Mouse (Mus musculus) midbrain, embryonic 10.5 days (tissue): ENCODE data around the gene Slc26a1. TPM values are rescaled to one million over a fixed set of nuclear protein-coding genes. Genes with fewer than 3 reads are reported as not detected.
A peak's percentile ranks its signal among the peaks of the same experiment; 100 is the strongest.

Experiments
- DNase-seq: peaks from one replicate; pipeline ENCODE4 v3.0.0-alpha.2; 2017; ENCODE audit warnings: low spot score
- H3K27ac ChIP-seq: fragments of 300-500 bp; sonication (generic); replicated peaks from 2 replicates; pipeline ENCODE4 v1.5.1; 2016; ENCODE audit warnings: mild to moderate bottlenecking
- H3K27me3 ChIP-seq: fragments of 300-500 bp; sonication (generic); 2 replicates; pipeline ENCODE4 v1.6.1; 2016; ENCODE audit warnings: low read depth, mild to moderate bottlenecking; ENCODE audit not compliant: poor library complexity, severe bottlenecking
- H3K36me3 ChIP-seq: fragments of 300-500 bp; sonication (generic); 2 replicates; pipeline ENCODE4 v1.6.1; 2016; ENCODE audit warnings: mild to moderate bottlenecking, moderate library complexity
- H3K4me1 ChIP-seq: fragments of 300-500 bp; sonication (generic); 2 replicates; pipeline ENCODE4 v1.6.1; 2016
- H3K4me3 ChIP-seq: fragments of 300-500 bp; sonication (generic); 2 replicates; pipeline ENCODE4 v1.5.1; 2016; ENCODE audit warnings: mild to moderate bottlenecking, moderate library complexity
- H3K9me3 ChIP-seq: fragments of 300-500 bp; sonication (generic); replicated peaks from 2 replicates; pipeline ENCODE4 v1.6.1; 2016; ENCODE audit warnings: mild to moderate bottlenecking
- WGBS: fragments of 180-500 bp; shearing (Covaris S2); methylation state at CpG from one replicate; pipeline ENCODE4 v1.1.7; 2016; 5-methylcytosine and 5-hydroxymethylcytosine counted together
- polyA plus RNA-seq: library from polyadenylated mRNA; unstranded; fragments of >200 nt; fragmentation: Nextera tagmentation; extraction: Ambion mirVana; gene quantifications from 2 replicates; pipeline ENCODE4 v1.2.1, GENCODE M21; 2016

Gene Slc26a1
- polyA plus RNA-seq, 1 experiment from 2014 or later, result 0.56 TPM

DNA sequence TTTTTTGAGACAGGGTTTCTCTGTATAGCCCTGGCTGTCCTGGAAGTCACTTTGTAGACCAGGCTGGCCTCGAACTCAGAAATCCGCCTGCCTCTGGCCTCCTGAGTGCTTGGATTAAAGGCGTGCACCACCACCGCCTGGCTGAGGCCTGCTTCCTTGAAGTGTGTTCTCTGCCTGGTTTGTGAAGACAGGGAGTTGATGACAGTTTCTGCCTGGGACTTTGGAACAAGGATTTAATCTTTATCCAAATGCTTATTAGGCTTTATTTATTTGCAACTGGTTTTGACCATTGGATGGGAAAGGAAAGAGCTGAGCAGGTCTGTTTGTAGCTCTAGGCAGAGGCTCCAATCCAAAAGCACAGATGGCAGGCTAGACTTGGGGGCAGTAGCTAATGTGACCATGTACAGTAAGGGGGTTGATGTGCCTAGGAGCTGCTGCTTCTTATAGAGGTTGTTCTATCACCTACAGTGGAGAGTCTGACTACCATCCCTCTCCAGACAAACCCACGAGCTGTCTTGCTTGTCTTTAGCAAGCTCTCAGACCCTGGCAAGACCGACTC lies 3.0 kb upstream of the Slc26a1 start:
- WGBS, result 83% methylated on average over 6 of the region's 6 CpGs
- H3K4me3 ChIP-seq, result no peak overlapping the region
- H3K27ac ChIP-seq, result no peak overlapping the region
- H3K27me3 ChIP-seq, result no peaks in the 10 kb centered on the region
- DNase-seq, result no peak
- H3K4me1 ChIP-seq, result peaks cover 19% of the 10 kb centered on the region
- H3K36me3 ChIP-seq, result peaks cover 3% of the 10 kb centered on the region; the same call in 1 of the 2 replicates
- no peaks in the 10 kb centered on the region for H3K9me3 ChIP-seq

DNA sequence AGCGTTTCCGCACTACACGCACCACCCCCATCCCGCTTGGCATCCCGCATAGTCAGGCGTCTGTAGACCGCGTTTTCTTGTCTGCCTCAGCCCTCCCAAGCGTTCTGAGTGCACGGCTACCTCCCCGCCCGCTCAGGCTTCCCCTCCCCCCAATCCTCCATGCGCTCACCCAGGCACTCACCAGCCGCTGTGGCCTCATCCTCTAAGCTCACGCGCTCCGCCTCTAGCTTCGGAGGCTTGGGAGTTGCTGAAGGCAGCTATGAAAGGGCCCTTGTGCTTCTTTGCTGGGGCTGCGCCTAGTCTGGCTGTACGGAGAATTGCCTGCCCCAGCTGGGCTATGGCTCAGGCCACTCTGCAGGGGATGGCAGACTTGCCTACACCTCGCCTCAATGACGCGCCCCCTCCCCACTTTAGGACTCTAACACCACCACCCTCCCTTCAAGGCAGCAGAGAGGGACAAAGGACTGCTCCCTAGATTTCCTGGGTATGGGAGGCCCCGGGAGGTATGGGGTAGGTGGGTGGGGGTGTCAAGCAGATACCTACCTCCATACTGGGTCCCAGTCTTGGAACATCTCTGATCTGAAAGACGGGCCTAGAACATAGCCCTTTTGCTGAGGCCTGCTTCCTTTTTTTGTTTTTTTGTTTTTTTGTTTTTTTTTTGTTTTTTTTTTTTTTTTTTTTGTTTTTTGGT lies 2.4 kb upstream of the Slc26a1 start:
- 4% methylated on average over 25 of the region's 25 CpGs for WGBS
- DNase-seq, result peak; percentile 78

DNA sequence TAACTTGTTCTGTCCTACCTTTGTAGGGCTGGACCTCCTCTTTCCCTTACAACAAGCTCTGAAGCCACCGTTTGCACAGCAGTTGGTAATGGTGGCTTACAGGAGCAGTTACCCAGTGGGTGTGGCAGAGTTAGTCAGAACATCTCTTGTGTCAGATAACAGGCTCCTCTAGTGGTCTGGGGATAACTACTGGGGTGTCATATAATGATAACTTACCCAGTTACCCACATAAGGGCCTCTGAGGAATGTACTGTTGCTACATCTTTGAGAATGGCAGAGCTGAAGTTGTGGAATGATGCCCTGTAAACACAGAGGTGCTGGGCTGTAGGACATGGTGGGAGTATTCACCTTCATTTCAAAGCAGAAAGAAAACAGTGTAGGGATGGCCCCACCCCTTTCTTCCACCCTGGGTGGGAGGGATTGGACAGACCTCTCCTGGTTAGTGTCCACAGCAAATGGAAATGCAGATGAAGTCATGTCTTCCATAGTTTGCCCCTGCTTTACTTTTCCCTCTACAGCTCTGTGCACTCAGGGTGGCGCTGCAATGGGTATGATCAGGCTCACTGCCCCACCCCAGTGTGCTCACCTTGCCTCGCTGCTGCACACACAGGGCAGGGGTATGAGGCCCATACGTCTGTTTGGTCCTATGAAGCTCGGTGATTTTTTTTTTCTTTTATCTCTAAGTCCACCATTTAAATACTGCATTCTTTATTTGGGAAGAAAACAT lies 1.6 kb upstream of the Slc26a1 start:
- WGBS, result 17% methylated on average over 5 of the region's 5 CpGs
- peak overlapping the region; percentile 54 for H3K4me3 ChIP-seq
- peak overlapping the region; percentile 90 for H3K27ac ChIP-seq
- H3K36me3 ChIP-seq, result peaks cover 17% of the 10 kb centered on the region
- peak; percentile 17 for DNase-seq
- no peaks in the 10 kb centered on the region for H3K27me3 ChIP-seq
- no peaks in the 10 kb centered on the region for H3K9me3 ChIP-seq
- H3K4me1 ChIP-seq, result peaks cover 19% of the 10 kb centered on the region

More for the DNA sequence above, 2.4 kb upstream of the Slc26a1 start:
- Histone ChIP-seq H3K27me3 (no peaks in the 10 kb centered on the region), H3K4me1 (peaks cover 19% of the 10 kb centered on the region), H3K4me3 (peak overlapping the region; percentile 54), H3K27ac (peak overlapping the region; percentile 90), H3K9me3 (no peaks in the 10 kb centered on the region), H3K36me3 (peaks cover 9% of the 10 kb centered on the region)

DNA sequence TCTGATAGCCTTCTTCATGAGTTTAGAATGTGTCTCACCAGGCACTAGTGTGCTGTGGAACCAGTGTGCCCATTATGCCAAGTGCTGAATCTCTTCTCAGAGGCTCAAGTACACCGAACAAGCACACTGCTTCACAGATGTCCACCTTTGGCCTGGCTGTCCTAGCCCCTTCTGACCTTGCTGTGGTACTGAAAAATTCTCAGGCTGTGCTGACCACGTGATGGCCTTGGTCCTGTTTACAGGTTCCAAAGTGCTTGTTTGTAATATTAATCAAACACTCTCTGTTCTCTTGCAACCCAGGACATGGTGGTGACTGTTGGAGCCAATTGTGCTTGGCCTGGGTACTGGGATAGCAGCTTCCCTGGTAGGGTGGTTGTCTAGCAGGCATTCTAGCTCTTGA lies 745 bp downstream of the Slc26a1 start:
- WGBS, result 81% methylated on average over 2 of the region's 2 CpGs
- Histone ChIP-seq H3K36me3 (peaks cover 27% of the 10 kb centered on the region), H3K27me3 (no peaks in the 10 kb centered on the region), H3K4me3 (no peak overlapping the region), H3K27ac (no peak overlapping the region), H3K4me1 (peaks cover 27% of the 10 kb centered on the region), H3K9me3 (no peaks in the 10 kb centered on the region)
- DNase-seq, result no peak

DNA sequence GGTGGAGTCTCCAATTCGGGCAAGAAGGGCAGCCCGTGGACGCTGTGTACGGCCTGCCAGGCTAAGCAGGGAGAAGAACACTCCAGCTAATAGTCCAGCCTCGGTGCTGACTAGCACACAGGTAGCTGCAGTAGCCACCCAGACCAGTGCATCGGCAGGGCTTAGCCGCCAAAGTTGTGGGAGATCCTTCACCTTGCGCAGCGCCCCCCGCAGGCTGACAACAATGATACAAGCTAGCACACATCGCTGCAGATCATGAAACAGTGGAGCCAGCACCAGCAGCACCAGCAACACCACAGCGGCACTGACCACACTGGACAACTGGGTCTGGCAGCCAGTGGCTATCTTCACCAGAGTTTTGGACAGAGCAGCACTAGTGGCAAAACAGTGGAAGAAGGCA lies 3.6 kb downstream of the Slc26a1 start:
- 94% methylated on average over 12 of the region's 12 CpGs for WGBS

DNA sequence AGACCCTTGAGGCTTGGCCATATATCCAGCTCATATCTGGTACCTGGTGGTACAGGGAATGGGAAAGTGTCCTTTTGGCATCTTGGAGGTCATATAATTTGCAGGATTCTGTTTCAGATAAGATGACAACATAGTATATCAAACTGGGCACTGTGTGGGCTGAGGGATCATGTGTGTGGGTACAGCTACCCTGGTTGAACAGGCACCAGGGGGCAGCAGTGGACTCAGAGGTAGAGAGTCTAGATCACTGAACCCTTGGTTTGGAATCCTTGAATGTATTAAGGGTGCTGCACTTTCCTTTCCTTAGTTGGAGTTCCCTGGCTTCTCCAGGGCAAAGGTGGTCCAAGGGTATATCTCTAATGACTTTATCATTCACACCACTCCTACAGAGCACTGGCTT lies 4.6 kb downstream of the Slc26a1 start:
- Histone ChIP-seq H3K27ac (no peak overlapping the region), H3K36me3 (peaks cover 27% of the 10 kb centered on the region), H3K4me3 (no peak overlapping the region), H3K27me3 (no peaks in the 10 kb centered on the region), H3K9me3 (no peaks in the 10 kb centered on the region), H3K4me1 (peaks cover 21% of the 10 kb centered on the region)
- DNase-seq, result no peak

More for the DNA sequence above, 3.6 kb downstream of the Slc26a1 start:
- Histone ChIP-seq H3K4me1 (peaks cover 24% of the 10 kb centered on the region), H3K9me3 (no peaks in the 10 kb centered on the region), H3K4me3 (no peak overlapping the region), H3K27ac (no peak overlapping the region), H3K36me3 (peaks cover 27% of the 10 kb centered on the region), H3K27me3 (no peaks in the 10 kb centered on the region)
- DNase-seq, result no peak

DNA sequence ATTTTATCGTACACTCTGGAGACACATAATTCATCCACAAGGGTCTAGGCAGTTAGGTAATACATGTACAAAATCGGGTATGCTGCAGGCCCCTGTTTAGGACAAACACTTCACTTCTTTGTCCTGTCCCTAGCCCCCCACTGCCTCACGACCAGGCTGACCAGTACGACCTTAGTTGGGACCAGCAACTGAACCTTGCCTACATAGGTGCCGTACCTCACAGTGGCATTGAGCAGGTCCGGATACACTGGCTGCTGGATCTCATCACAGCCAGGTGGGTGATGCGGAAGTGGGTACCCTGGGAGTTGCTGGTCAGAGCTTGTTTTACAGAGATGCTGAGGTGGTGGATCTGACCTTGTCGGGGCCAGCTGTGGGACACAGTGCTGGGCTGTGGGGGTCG lies 5.4 kb downstream of the Slc26a1 start:
- no peaks in the 10 kb centered on the region for H3K9me3 ChIP-seq
- peaks cover 19% of the 10 kb centered on the region for H3K4me1 ChIP-seq
- peak overlapping the region; percentile 66; the same call in 1 of the 2 replicates for H3K4me3 ChIP-seq
- peaks cover 27% of the 10 kb centered on the region for H3K36me3 ChIP-seq
- no peaks in the 10 kb centered on the region for H3K27me3 ChIP-seq
- H3K27ac ChIP-seq, result peak overlapping the region; percentile 94
- WGBS, result 87% methylated on average over 9 of the region's 9 CpGs
- no peak for DNase-seq

DNA sequence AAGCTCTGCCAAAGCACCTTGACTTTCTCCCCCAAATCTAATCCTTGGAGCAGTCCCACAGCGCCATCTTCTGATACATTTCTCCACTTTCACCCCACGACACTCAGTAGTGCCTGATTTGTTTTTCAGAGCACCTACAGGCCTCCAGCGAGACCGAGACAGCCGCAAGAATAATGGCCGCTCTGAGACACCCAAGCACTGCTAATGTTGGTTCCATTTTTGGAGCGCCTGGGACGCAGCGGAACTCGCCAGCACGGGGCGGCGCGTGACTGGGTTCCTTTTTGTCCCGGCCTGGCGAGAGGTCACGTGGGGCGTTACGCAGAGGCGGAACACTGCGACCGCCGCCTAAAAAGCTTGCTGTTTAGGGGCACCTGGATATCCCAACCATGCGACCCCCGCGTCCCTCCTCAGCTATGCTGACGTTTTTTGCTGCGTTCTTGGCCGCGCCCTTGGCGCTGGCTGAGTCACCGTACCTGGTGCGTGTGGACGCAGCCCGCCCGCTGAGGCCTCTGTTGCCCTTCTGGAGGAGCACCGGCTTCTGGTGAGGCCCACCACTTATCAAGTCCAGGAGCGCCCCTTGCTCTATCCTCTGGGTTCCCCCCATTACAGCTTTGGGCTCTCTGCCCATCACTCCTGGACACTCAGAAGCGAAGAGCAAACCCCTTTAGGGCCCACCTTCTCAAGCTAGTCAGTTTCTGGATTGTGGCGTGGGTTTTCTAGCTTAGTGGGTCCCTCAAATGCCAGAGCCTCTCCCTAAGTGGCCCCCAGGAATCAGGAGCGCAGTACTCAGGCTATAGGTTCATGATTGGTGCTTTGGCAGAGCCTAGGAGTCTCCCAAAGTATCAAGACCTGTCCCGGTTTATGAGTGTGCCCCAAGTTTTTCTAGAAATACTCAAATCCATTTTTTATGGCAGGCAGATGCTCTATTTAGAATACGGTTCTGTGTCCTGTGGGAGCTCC lies 6.1 kb downstream of the Slc26a1 start, which contains the start of gene Dgkq:
Gene Dgkq (minus strand): TSS at position 696 of the 960 bp plus-strand sequence.
- peaks cover 19% of the 10 kb centered on the region for H3K4me1 ChIP-seq
- 7% methylated on average over 43 of the region's 43 CpGs for WGBS
- H3K27ac ChIP-seq, result peak within 1 kb of the TSS; percentile 94
- no peaks in the 10 kb centered on the region for H3K27me3 ChIP-seq
- H3K4me3 ChIP-seq, result peak within 1 kb of the TSS; percentile 66
- DNase-seq, result peak; percentile 86
- peaks cover 27% of the 10 kb centered on the region for H3K36me3 ChIP-seq
- H3K9me3 ChIP-seq, result no peaks in the 10 kb centered on the region

DNA sequence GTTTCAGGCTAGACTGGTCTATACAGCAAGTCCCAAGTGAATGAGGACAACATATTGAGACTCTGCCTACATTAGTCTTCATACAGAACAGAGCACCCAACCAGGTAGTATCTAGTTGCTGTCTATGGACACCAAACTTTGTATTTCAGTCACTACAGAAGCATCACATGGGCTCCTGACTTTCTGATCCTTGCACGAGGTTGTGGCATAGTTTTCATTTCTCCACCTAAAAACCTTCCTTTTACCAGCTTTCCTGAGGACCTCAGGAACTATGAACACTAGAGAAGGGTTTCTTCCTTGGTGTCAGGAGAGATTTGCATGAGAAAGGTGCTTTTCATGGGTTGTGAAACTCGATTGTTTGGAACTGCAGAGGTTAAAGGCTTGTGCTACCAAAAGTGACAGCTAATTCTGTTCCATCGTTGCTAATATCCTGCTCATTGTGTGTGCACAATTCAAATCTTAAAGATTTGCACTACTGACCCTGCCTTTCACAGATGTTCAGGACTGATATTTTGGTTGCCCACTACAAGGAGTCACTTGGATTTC lies 6.9 kb downstream of the Slc26a1 start:
- Histone ChIP-seq H3K4me1 (peaks cover 19% of the 10 kb centered on the region), H3K27me3 (no peaks in the 10 kb centered on the region), H3K9me3 (no peaks in the 10 kb centered on the region), H3K36me3 (peaks cover 25% of the 10 kb centered on the region), H3K27ac (peak overlapping the region; percentile 94), H3K4me3 (peak overlapping the region; percentile 66)
- WGBS, result 22% methylated on average over 3 of the region's 3 CpGs
- no peak for DNase-seq

DNA sequence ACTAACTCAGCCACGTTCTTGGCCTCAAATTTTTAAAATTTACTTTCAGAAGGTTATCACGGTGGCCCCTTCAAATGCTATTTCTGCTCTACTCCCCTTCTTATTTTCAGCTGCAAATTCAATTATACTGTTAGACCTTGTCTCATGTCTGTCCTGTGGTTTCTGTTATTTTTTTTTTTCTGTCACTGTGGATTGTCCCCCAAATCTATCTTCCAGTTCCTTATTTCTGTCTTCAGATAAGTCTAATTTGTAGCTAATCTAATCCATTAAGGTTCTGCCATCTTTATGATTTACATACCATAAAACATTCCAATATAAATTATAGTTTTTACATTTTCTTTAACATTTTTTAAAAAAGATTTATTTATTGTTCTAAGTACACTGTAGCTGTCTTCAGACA lies 8.0 kb downstream of the Slc26a1 start:
- no peak for DNase-seq
- Histone ChIP-seq H3K36me3 (peaks cover 14% of the 10 kb centered on the region), H3K27ac (no peak overlapping the region), H3K9me3 (no peaks in the 10 kb centered on the region), H3K27me3 (peaks cover 3% of the 10 kb centered on the region; the same call in 1 of the 2 replicates), H3K4me1 (peaks cover 19% of the 10 kb centered on the region), H3K4me3 (no peak overlapping the region)
- 84% methylated on average over 2 of the region's 2 CpGs for WGBS

DNA sequence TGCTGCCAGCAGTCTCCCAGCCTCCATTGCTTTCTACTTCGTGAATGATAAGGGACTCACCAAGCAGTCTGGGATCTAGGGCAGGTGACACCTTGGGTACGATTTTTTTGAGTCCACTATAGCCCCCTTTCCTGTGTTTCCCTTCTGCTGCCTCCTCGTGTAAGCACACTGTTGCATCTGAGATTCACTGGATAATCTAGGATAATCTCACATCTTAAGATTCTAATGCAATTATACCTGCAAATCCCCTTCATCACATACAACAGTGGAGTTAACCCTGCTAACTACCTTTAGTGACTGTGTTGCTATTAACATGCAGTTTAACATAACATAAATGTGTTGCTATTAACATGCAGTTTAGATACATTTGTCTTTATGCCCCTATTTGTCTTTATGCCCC lies 10.3 kb downstream of the Slc26a1 start:
- Histone ChIP-seq H3K27me3 (peaks cover 3% of the 10 kb centered on the region; the same call in 1 of the 2 replicates), H3K9me3 (no peaks in the 10 kb centered on the region), H3K4me1 (peaks cover 26% of the 10 kb centered on the region), H3K27ac (no peak overlapping the region), H3K36me3 (no peaks in the 10 kb centered on the region), H3K4me3 (no peak overlapping the region)
- DNase-seq, result no peak
- 46% methylated on average over 3 of the region's 3 CpGs for WGBS

DNA sequence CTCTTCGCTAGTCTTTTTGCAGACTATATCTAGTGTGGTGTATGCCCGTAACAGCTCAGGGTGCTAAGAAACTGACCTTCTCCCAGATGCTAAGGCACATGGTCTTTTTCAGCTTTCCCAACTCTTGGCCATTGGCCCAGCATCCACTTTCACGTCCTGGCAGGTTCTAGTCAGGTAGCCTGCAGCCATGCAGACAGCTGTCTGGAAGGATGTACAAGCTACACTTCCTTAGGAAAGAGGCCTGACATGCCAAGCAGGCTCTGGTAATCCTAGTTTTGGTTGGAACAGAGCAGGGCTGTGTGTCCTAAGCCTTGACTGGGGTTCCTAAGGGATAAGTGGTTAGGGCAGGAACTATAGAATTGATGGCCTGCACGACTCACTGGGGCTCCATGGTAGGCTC lies 12.6 kb downstream of the Slc26a1 start:
- H3K4me1 ChIP-seq, result peaks cover 28% of the 10 kb centered on the region
- no peaks in the 10 kb centered on the region for H3K9me3 ChIP-seq
- no peak overlapping the region for H3K4me3 ChIP-seq
- H3K36me3 ChIP-seq, result peaks cover 4% of the 10 kb centered on the region
- peaks cover 3% of the 10 kb centered on the region; the same call in 1 of the 2 replicates for H3K27me3 ChIP-seq
- WGBS, result 89% methylated on average over 4 of the region's 4 CpGs
- DNase-seq, result no peak
- H3K27ac ChIP-seq, result no peak overlapping the region
